Mouse (Mus musculus) cerebellum, adult 11 months (tissue): ENCODE data around the gene Hes2.

Source experiments
- DNase-seq: peaks from one replicate; pipeline ENCODE4 v3.0.0; 2022

The Hes2 gene

GRCm38 (mm10) chr4:152158585-152159284 is at the start of gene Hes2:
Gene Hes2 (plus strand): TSS chr4:152158867.
- DNase-seq: no peak

- DNase-seq: no peak
These were observed 49.2 kb upstream of the Hes2 start for GRCm38 (mm10) chr4:152109509-152109908.

GRCm38 (mm10) chr4:152110689-152111088 is 48.0 kb upstream of the Hes2 start:
- DNase-seq: no peak

- no peak for DNase-seq
These were observed 46.3 kb upstream of the Hes2 start for GRCm38 (mm10) chr4:152112329-152112728.

GRCm38 (mm10) chr4:152114080-152114479 is 44.6 kb upstream of the Hes2 start:
- DNase-seq: no peak

- DNase-seq: no peak
These were observed 42.6 kb upstream of the Hes2 start, which contains the start of gene Tnfrsf25 for GRCm38 (mm10) chr4:152115921-152116612. Gene Tnfrsf25 (plus strand): TSS chr4:152115934.

GRCm38 (mm10) chr4:152117538-152117937 is 41.1 kb upstream of the Hes2 start:
- no peak for DNase-seq

GRCm38 (mm10) chr4:152119396-152120292 is 39.0 kb upstream of the Hes2 start:
- DNase-seq: no peak

GRCm38 (mm10) chr4:152120311-152121182 is 38.1 kb upstream of the Hes2 start:
- no peak for DNase-seq

GRCm38 (mm10) chr4:152121183-152121505 is 37.5 kb upstream of the Hes2 start:
- DNase-seq: no peak

- DNase-seq: no peak
These were observed 34.2 kb upstream of the Hes2 start for GRCm38 (mm10) chr4:152124361-152124961.

- DNase-seq: peak; percentile 40
These were observed 33.3 kb upstream of the Hes2 start for GRCm38 (mm10) chr4:152125161-152126025.

GRCm38 (mm10) chr4:152126026-152126920 is 32.4 kb upstream of the Hes2 start:
- no peak for DNase-seq

GRCm38 (mm10) chr4:152127884-152128283 is 30.8 kb upstream of the Hes2 start:
- no peak for DNase-seq

- DNase-seq: no peak
These were observed 29.9 kb upstream of the Hes2 start for GRCm38 (mm10) chr4:152128784-152129183.

- no peak for DNase-seq
These were observed 29.2 kb upstream of the Hes2 start for GRCm38 (mm10) chr4:152129395-152129930.

GRCm38 (mm10) chr4:152130771-152131653 is 27.7 kb upstream of the Hes2 start:
- DNase-seq: peak; percentile 26
